Mouse (Mus musculus): ENCODE measurements around the gene Chaf1a.
"Not testable (repeated sequence)": the region's sequence is repeated elsewhere in the genome, so short reads cannot be mapped to it uniquely, and the experiment has no call there.

The Chaf1a gene

DNA sequence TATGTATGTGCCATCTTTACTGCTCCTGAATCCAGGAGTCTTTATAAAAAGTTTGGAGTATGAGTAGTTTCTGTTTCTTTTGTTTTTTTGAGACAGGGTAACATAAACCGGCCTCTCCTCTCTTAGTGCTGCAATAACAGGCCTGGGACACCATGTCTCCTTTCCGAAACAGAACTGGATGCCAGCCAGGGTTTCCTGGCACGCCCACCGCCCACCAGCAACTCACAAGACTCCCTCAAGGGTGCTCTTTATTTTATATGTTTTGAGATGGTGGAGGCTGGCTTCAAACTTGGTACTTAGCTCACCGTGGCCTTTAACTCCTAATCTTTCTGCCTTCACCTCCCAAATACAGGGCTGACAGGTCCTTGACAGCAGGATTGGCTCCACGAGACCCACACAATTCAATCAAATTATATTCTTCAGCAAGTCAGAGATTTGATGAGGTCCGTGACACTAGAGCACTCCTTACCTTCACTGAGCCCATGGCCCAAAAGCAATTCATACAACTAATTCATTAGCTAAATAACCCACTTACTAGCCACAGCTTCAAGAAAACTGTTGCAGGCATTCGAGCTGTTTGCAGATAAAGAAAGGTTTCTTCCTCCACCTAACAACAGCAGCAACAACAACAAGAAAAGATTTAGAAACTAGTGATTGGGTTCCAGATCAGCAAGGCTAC lies 1.5 kb upstream of the Chaf1a start:
- DNase-seq (ENCODE audit: low spot score in 2 of 2): peak in 1 of 2 experiments; percentile 15

GRCm38 (mm10) chr17:56039345-56039744 lies 894 bp upstream of the Chaf1a start:
- DNase-seq (ENCODE audit: low spot score in 2 of 2): no peak

- DNase-seq (ENCODE audit: low spot score in 2 of 2): peak in 1 of 2 experiments; percentile 20
Observed at GRCm38 (mm10) chr17:56040857-56041163, 571 bp downstream of the Chaf1a start.

DNA sequence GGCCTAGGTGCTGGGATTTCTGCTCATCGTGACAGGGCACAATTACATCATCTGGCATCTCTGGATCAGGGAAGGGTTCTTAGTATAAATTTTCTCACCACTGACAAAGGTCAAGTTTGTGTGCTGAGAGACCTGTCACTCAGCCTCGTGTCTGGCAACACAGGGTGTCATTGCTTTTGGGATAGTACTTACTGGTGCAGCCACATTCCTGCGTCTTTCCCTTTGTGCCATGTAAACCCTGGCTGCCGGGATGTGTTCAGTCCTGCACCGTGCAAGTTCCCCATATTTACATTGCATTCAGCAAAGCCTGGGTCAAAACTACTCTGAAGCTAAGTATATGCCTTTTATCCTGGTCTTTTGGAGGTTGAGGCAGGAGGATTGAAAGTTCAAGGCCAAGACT lies 11.1 kb downstream of the Chaf1a start:
- no peak for DNase-seq (ENCODE audit: low spot score in 2 of 2)

GRCm38 (mm10) chr17:56054938-56055337 lies 14.7 kb downstream of the Chaf1a start:
- DNase-seq (ENCODE audit: low spot score in 2 of 2): no peak

- no peak for DNase-seq (ENCODE audit: low spot score in 2 of 2)
Observed at GRCm38 (mm10) chr17:56055945-56056678, 15.9 kb downstream of the Chaf1a start.

GRCm38 (mm10) chr17:56057381-56058120 lies 17.3 kb downstream of the Chaf1a start:
- DNase-seq (ENCODE audit: low spot score in 2 of 2): no peak

GRCm38 (mm10) chr17:56062081-56062480 lies 21.8 kb downstream of the Chaf1a start:
- no peak for DNase-seq (ENCODE audit: low spot score in 2 of 2)

DNA sequence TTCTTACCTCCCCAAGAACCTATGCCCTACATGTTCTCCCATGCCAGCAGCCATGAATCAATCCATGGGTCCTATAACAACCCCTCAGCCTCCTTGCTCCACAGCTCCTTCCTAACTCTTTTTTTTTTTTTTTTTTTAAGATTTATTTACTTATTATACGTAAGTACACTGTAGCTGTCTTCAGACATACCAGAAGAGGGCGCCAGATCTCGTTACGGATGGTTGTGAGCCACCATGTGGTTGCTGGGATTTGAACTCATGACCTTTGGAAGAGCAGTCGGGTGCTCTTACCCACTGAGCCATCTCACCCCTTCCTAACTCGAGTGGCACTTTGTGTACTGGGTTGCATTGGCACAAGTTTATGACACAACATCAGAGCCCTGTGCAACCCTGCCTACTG lies 25.5 kb downstream of the Chaf1a start:
- not testable (repeated sequence) for DNase-seq (ENCODE audit: low spot score in 2 of 2)

GRCm38 (mm10) chr17:56066451-56066850 lies 26.2 kb downstream of the Chaf1a start:
- no peak for DNase-seq (ENCODE audit: low spot score in 2 of 2)

DNA sequence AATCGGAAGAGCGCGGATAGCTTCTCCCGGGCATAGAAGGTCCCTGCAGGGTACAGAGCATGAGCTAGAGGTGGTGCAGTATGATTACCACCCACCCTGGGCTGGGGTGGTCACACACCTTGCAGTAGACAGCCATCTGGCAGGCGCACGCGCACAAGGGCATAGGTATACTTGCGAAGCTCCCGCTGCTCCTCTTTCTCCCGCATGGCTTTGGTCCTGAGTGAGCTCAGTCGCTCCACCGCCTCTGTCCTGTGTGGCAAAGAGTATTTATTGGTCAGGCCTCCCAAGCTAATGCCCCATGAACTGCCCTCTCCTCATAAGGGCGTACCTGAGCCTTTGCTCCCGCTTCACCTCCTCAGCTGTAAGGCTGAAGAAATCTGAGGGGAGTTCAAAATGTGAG lies 28.8 kb downstream of the Chaf1a start:
- no peak for DNase-seq (ENCODE audit: low spot score in 2 of 2)

- DNase-seq (ENCODE audit: low spot score in 2 of 2): no peak
Observed at GRCm38 (mm10) chr17:56071126-56071525, 30.9 kb downstream of the Chaf1a start.

GRCm38 (mm10) chr17:56072243-56072642 lies 32.0 kb downstream of the Chaf1a start:
- no peak for DNase-seq (ENCODE audit: low spot score in 2 of 2)

DNA sequence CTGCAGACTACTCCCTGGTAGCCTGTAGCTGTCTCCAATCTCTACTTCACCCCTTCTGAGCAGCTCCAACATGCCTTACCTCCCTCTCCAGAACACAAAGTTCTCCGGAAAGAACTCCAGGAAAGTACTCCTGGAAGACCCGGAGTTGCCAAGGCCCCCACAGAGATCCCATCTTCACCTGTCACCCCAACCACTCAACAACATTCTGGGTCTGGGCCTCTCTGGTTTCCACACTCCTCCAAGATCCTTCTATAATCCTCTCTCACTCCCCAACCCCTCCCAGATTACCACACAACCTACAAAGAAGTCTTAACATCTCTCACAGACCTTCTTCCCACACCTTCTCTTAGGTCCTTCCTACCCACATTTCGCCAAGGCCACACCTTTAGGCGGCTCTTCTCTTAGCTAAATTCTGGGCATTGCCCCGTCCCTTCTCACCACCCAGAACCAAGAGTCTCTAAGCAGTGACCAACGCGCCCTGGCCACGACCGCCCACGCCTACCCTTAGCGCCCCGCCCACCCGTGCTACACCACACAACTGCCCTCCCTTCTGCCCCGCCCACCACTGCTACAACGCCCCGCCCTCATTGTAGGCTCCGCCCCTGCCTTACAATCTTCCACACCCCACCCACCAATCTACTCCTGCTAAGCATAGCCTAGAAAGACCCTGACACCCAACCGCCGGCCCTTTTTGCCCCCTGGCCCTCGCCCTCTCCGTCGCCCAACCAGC lies 34.0 kb downstream of the Chaf1a start:
- peak; percentile 87 to 93 for DNase-seq (ENCODE audit: low spot score in 2 of 2)

- DNase-seq (ENCODE audit: low spot score in 2 of 2): peak; percentile 94 to 97
Observed at GRCm38 (mm10) chr17:56074827-56075208, 34.6 kb downstream of the Chaf1a start, which contains the start of gene Ubxn6. Gene Ubxn6, minus strand, starts transcription at chr17:56075028.

DNA sequence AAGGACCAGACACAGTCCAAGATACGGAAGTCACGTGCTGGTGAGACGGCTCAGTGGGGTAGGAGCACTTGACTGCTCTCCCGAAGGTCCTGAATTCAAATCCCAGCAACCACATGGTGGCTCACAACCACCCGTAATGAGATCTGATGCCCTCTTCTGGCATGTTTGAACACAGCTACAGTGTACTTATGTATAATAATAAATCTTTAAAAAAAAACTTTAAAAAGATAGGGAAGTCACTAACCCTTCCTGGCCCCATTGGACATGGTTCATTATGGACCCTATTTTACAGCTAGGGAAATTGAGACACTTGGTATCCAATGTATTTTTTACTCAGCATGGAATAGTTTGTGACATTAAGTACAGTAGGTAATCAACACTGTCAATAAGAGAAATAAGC lies 37.3 kb downstream of the Chaf1a start:
- DNase-seq (ENCODE audit: low spot score in 2 of 2): no peak

DNA sequence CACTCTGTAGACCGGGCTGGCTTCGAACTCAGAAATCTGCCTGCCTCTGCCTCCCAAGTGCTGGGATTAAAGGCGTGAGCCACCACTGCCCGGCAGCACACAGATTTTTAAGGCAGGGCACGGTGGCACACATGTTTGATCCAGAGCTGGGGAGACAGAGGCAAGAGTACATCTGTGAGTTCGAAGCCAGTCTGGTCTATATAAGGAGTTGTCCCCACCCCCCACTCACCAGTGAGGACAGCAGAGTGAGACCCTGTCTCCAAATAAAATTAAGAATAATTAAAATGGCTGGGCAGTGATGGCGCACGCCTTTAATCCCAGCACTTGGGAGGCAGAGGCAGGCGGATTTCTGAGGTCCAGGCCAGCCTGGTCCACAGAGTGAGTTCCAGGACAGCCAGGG lies 38.1 kb downstream of the Chaf1a start:
- DNase-seq (ENCODE audit: low spot score in 2 of 2): not testable (repeated sequence)

DNA sequence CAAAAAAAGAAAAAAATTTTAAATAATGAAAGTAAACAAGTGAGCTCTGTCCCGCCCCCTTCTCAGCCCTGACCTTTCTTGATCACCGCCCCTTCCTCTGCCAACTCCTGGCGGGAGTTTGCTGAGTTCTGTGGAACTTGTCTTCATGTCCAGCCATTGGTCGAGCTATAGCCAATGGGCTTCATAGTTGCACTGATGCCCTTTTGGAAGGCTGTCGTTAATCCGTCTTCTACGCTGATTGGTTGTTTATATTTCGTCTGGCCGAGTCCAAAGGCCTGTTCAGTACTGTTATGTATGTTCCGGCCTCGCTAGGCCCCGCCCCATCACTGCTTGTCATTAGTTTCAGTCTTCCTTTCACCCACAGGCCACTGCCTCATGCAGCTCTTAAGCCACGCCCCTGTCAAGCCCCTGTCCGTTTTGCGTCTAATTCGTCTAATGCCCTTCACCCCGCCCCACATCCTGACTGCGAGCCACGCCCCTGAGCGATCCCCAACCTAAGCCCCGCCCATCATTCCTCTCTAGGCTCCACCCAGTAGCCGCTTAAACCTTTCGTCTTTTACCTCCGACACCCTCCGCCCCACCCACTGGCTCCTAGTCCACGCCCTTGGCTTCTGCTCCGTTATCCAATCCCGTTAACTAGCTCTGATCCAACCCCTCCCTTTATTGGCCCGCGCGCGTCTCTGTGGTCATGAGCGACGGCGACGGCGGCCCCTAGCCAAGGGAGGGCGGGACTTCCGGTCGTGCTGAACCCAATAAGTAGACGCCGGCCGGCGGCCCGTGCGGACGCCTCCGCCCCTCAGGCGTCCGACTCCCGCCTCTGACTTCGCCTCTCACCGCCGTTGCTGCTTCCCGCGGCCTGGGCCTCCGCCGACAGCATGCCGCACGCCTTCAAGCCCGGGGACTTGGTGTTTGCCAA lies 38.9 kb downstream of the Chaf1a start, which contains the start of gene Hdgfl2:
TSS of gene Hdgfl2 (plus strand) at position 755 of the 916 bp plus-strand sequence.
- peak; percentile 99 to 100 for DNase-seq (ENCODE audit: low spot score in 2 of 2)

GRCm38 (mm10) chr17:56079921-56080320 lies 39.7 kb downstream of the Chaf1a start:
- peak; percentile 28 to 76 for DNase-seq (ENCODE audit: low spot score in 2 of 2)

- no peak for DNase-seq (ENCODE audit: low spot score in 2 of 2)
Observed at GRCm38 (mm10) chr17:56080781-56081585, 40.7 kb downstream of the Chaf1a start.
